Mouse (Mus musculus) megakaryocyte, embryonic 14.5 days (primary cell): ENCODE measurements at regions not wholly inside any gene's neighbourhood (a gene's known extent, or its start where the extent isn't known, plus 50 kb on each side); places are given as distances from the start of the nearest gene placed in this dataset.

Experiments used
- FLI1 ChIP-seq: IDR thresholded peaks from 2 replicates; pipeline ENCODE4 v1.6.1; 2012; ENCODE audit warnings: low read length, inconsistent platforms, mixed read lengths
- GATA1 ChIP-seq: IDR thresholded peaks from 3 replicates; pipeline ENCODE4 v1.6.1; 2012; ENCODE audit warnings: mixed read lengths, low read length, inconsistent platforms, borderline replicate concordance

DNA sequence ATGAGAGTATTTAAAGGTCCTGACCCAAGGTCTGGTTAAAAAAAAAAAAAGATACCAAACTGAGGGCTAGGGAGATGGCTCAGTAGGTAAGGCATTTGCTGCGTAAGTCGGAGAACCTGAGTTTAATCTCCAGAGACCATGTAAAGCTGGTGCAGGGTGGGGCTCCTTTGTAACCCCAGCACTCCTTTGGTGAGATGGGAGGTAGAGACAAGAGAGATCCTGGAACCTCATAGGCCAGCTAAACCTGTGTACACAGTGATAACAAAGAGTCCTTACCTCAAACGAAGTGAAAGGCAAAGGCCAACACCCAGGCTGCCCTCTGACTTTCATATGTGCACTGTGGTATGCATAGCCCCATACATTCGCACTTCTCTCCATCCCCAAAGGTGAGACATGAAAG, 175.0 kb downstream of the Nucb2 start:
- TF ChIP-seq GATA1 = no peak
- TF ChIP-seq FLI1 = no peak
